Mouse (Mus musculus) embryo, embryonic 10.5 days (tissue): ENCODE results near the gene Magi1.

Source experiments
- DNase-seq: peaks from one replicate; pipeline ENCODE4 v3.0.0-alpha.2; 2015; ENCODE audit warnings: low spot score

The Magi1 gene

DNA sequence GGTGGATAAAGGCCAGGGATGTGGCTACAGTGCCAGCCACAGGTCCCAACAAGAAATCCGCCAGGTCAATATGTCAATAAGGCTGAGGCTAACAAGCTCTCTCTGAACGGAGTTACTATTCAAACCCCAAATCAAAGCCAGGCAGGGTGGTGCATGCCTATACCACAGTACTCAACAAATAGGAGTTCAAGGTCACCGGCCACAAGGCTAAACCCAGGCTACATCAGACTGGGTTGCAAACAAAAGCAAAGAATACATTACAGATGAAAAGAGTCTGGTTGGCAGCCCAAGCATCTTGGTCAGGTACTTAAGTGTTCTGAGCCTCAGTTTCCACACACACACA is 25.9 kb downstream of the Magi1 start:
- no peak for DNase-seq

GRCm38 (mm10) chr6:94256982-94257830 is 26.5 kb downstream of the Magi1 start:
- DNase-seq: no peak

GRCm38 (mm10) chr6:94253943-94254342 is 29.8 kb downstream of the Magi1 start:
- no peak for DNase-seq

DNA sequence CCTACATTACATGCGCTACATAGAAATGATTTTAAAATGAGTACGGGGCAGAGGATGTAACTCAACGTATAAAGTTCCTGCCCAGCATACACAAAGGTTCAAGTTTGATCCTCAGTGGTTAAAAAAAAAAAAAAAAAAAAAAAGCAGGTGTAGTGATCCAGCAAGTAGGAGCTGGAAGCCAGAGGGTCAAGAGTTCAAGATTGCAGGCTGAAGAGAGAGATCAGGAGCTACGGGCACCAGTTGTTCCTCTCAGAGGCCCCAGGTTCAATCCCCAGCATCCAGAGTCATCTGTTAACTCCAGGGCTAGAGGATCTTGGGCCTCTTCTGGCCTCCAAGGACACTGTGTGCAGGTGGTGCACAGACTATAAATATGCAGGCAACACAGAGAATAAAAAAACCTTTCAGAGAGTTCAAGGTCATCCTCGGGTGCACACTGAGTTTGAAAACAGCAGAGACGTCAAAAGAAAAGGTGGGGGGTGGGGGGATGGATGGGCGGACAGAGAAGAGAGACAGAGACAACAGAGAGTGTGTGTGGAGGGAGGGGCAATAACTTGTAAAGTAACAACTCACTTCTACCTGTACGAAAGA is 32.3 kb downstream of the Magi1 start:
- DNase-seq: no peak

GRCm38 (mm10) chr6:94249286-94249790 is 34.4 kb downstream of the Magi1 start:
- DNase-seq: no peak

- no peak for DNase-seq
These were observed 42.5 kb downstream of the Magi1 start for GRCm38 (mm10) chr6:94241251-94241650.

DNA sequence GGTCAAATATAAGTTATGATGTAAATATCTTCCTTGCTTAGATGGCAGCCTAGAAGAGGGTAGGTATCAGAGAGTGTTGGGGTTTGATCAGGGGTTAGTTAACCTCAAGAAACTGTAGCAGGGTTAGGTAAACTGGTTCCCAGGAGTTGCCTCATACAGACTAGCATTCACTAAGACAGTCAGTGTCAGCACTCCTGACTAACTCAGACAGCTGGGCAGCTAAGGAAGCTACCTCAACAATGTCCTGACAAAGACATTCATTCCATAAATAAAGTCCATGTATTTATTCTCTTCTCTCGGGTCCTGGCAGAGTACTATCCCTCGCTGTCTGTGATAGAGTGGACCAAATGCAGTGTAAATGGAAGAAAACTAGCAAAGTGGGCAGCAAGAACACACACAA is 45.1 kb downstream of the Magi1 start:
- DNase-seq: no peak

- DNase-seq: no peak
These were observed 46.8 kb downstream of the Magi1 start for GRCm38 (mm10) chr6:94236899-94237298.

DNA sequence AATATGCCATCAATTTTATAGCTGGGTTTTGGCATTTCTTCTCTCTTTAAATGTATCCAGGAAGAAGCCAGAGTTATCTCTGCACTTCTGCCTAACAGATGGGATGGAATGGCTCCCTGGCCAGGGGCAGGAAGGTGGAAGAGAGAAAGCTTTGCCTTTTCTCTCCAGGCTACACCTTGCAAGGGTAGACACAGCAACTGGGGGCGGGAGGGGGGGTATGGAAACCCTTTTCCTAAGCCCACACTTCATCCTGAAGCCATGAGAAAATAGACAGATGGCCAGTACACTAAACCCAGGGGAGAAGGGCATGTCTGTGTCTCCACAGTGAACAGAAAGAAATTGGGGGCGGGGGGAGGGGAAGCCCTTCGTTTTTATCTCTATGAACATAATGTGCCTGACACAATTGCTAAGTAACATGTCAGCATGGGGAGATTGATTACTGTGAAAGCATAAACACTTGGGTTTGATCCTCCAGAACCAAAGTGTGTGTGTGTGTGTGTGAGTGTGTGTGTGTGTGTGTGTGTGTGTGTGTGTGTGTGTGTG is 51.4 kb downstream of the Magi1 start:
- peak; percentile 52 for DNase-seq

GRCm38 (mm10) chr6:94231831-94232230 is 51.9 kb downstream of the Magi1 start:
- no peak for DNase-seq

DNA sequence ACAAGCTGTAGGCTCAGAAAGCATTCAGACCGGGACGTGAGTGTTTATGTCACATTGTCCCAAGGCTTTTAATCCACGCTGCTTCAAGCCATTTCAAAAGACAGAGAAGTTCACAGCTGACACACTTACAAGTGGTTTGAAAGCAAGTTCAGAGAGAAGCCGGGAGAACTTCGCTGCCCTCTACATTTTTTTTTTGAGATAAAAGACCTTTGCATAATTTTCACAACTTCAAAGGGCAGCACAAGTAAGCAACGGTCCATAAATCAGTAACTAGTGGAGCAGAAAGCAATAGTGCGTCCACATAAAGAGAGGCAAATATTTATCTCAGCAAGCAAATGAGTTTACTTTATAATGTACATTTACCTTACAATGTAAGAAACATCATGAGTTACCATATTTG is 52.4 kb downstream of the Magi1 start:
- no peak for DNase-seq

GRCm38 (mm10) chr6:94230918-94231317 is 52.8 kb downstream of the Magi1 start:
- DNase-seq: no peak

DNA sequence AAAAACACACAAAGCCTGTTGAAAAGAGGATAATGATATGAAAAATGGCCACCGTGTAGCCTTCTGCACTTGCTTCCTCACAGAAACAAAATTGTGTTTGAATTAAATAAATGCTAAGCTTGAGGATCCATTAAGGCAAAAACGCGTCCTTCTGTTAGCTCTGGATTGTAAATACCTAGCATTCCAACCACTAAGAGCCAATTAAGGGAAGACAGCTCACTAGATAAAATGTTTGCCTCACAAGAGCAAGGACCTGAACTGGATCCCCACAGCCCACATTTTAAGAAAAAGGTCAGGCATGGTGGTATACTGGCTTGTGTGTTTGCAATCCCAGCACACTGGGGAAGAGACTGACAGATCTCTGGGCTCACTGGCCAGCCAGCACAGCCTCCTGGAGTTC is 53.6 kb downstream of the Magi1 start:
- DNase-seq: no peak

DNA sequence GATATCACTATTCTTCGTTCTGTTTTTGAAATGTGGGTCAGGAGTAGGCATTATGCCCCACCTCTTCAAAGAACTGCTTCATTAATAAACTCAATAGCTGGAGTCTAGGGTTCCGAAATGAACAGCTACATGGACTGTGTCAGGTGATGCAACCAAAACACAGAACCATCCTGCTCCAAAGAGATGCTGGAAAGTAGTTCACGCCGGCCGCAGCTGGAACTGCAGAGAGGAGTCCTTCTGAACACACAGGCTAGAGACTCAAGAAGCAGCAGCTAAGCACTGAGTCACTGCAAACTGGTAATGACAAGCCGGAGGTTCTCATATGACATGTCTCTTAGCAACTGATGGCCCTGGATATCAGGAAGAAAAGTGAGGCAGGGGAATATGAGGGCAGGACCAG is 57.5 kb downstream of the Magi1 start:
- no peak for DNase-seq

DNA sequence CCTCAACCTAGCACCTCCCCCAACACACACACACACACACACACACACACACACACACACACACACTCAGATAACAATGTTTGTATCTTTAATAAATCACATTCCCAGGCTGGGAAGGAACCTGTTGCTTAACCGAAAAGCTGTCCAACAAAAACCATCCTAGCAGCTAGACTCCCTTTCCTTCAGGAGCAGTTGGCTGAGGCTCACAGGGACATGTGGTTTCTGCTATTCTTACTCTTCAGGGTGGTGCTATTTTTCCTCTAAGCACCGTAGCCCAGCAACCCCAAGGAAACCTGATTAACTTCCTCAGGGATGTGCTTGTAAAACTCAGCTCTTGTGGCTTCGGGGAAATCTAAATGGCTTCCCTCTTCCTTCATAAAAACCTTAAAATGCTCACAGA is 57.9 kb downstream of the Magi1 start:
- no peak for DNase-seq

DNA sequence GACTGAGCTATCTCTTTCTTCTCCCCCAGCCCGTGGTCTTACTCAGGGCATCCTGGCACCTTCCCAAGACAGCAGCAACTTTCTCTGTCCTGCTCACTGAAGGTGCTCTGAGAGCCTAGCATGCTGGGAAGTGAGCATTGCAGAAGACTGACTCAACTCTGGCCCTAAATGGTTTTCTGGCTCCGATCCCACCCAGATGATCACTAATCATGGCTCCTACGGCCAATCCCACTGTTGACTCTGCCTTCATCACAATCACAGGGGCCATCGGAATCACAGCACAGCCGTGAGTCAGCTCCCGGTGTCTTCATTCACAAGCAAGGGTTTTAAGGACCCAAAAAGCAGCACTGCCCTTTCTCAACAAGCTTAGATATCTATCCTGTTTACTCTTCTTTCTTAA is 58.6 kb downstream of the Magi1 start:
- DNase-seq: no peak

DNA sequence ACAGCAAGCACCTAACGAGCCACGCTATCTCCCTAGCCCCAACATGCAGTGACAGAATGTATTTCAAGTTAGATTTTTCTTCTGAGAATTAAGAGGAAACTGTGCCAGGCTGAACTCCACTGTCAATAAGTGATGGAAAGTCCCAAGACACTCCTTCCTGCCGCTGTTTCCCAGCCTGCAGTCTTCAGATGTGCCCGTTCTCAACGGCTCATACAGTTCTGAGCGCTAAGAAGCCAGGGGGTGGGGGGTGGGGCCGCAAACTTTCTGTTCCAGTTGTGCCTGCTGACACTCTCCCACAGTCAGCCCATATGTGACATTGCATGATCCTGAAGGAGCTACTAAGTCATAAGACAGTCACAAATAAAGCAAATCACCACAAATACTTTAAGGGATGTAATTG is 61.5 kb downstream of the Magi1 start:
- DNase-seq: no peak

DNA sequence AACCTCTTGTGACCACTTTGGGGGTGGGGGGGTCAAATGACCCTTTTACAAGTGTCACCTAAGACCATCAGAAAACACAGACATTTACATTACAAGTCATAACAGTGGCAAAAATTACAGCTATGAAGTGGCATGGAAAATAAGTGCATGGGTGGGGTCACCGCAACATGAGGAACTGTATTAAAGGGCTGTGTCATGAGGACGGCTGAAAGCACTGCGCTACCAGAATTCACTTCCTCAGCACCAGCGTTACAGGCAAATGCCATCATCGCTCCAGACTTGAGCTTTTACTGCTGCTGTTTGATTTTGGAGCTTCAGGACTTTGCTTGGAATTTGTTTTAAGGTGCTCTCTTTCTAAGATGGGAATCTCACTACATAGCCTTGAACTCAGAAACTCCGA is 62.0 kb downstream of the Magi1 start:
- DNase-seq: no peak

GRCm38 (mm10) chr6:94218076-94218475 is 65.6 kb downstream of the Magi1 start:
- DNase-seq: no peak

DNA sequence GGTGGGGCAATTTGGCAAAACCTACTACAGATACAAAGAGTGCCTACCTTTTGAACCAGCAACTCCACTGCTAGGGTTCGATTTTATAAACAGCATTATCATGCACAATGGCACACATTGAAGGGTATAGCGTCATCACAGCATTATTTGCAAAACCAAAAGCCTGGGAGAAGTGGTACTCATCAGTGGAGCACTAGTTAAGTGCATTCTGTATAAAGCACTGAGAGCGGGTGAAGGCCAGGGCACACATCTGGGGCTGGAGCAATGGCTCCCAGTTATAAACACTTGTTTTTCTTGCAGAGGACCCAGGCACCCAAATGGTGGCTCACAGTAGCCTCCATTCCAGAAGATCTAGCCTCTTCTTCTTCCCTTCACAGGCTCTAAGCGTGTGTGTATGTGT is 67.9 kb downstream of the Magi1 start:
- DNase-seq: no peak

- DNase-seq: no peak
These were observed 68.7 kb downstream of the Magi1 start for GRCm38 (mm10) chr6:94214895-94215538.

DNA sequence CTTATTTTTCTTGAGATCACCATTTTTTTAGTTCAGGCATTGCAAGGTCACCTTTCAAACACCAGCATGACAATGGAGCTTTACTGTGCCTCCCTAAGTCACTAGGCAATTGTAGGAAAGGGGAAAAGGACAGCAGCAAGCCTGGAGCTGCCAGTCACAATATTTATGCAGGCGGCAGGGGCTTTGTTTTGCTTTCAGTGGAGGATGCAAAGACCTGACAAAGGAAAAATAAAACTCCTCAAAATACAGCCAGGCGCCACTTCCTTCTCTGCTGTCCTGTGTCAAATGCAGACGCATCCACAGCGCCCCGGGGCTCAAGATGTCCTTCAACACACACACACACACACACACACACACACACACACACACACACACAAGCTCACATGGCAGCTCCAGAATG is 77.8 kb downstream of the Magi1 start:
- peak; percentile 44 for DNase-seq

- no peak for DNase-seq
These were observed 80.0 kb downstream of the Magi1 start for GRCm38 (mm10) chr6:94203642-94204145.
